Mouse (Mus musculus) cerebellum, postnatal 10 days (tissue): Measurements from ENCODE around the gene Arid3c.
A peak's percentile ranks its signal among the peaks of the same experiment; 100 is the strongest.

Source experiments
- DNase-seq, 2 experiments: peaks; one replicate each; pipeline ENCODE4 v3.0.0; 2021; ENCODE audit warnings: mixed read lengths in 2 of 2

The Arid3c gene

DNA sequence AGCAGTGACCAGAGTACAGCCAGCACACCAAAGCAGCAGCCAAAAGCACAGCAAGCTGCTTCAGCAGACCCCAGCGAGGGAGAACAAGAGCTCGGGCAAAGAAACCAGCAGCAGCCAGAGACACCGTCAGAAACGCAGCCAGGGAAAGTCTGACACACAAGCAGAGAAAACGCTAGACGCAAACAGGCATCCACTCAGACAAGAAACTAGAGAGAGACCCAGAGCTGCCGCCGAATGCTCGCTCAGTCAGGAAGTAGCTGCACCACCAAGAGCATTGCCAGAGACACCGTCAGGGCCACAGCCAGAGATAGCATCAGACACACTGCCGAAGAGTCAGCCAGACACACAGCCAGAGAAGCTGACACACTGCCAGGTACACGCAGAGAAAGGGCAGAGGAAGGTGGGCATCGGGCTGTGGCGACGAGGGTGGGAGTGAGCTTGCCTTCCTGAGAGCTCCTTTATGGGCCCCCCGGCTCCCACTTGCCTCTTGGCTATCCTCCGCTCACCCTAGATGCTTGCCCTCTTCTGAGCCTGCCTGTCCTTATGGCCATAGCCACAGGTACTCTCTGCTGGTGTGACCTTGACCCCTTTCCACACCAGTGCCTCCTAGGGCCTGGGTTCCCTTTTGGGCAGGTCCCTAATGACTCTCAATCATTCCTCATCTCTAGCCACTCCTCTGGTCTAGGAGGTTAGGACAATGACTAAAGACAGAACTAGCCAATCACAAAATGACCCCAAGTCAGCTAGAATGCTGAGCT, 54.5 kb downstream of the Arid3c start:
- DNase-seq, result peak; percentile 77 to 78
